Mouse (Mus musculus) spleen, adult 2 months (tissue): ENCODE measurements at regions not wholly inside any gene's neighbourhood (a gene's known extent, or its start where the extent isn't known, plus 50 kb on each side); places are given as distances from the start of the nearest gene placed in this dataset.

Experiments
- CTCF ChIP-seq: fragments of 200-500 bp; IDR thresholded peaks from 2 replicates; pipeline ENCODE4 v1.5.1; 2011; ENCODE audit warnings: mild to moderate bottlenecking, inconsistent platforms; ENCODE audit not compliant: insufficient read depth, insufficient read length, insufficient replicate concordance; ENCODE audit errors: extremely low read depth
- POLR2A ChIP-seq: fragments of 200-500 bp; IDR thresholded peaks from 2 replicates; pipeline ENCODE4 v1.6.1; 2011; ENCODE audit warnings: low read depth, low read length, inconsistent platforms

- TF ChIP-seq CTCF (no peak), POLR2A (no peak)
These were observed 333.1 kb downstream of the Sv2b start for GRCm38 (mm10) chr7:74975986-74976385.
